29 mouse cellular contexts compared by ENCODE assay signal in genomic region chr3:32470449-32470848, GRCm38 (mm10). TPM values are rescaled to one million over a fixed set of nuclear protein-coding genes. Genes with fewer than 3 reads are reported as not detected.
DNase-seq lines count a peak whose midpoint lies in the region; ATAC-seq and TF ChIP-seq lines count a peak whose summit lies in the region.
"Had no signal": no experiment of that assay in that cellular context is flagged by ENCODE, and none has a peak within 500 bp of the region (broad histone marks: within the 10 kb centered on the region; RNA-seq: fewer than 3 reads in every experiment).

No protein-coding gene starts in this region.

- no peak overlapping the region for H3K27ac ChIP-seq in heart, embryonic 10.5 days
- no peak overlapping the region for H3K27ac ChIP-seq in heart, adult 2 months
- peak overlapping the region; percentile 75; the same call in 1 of the 2 replicates for H3K27ac ChIP-seq in kidney, embryonic 16.5 days (ENCODE audit: low read length)
- H3K27ac ChIP-seq: embryonic facial prominence, embryonic 13.5 days; heart, embryonic 15.5 days; hindbrain, embryonic 10.5 days; hindbrain, embryonic 13.5 days had no signal

- H3K36me3 ChIP-seq in heart, embryonic 10.5 days, result no peaks in the 10 kb centered on the region
- no peaks in the 10 kb centered on the region for H3K36me3 ChIP-seq in heart, adult 2 months (ENCODE audit: control insufficient read depth, insufficient read depth, low read length)
- H3K36me3 ChIP-seq in kidney, embryonic 16.5 days (ENCODE audit: insufficient read depth, low read length), result peaks cover 3% of the 10 kb centered on the region; the same call in 1 of the 2 replicates
- H3K36me3 ChIP-seq: heart, embryonic 15.5 days had no signal

- intact Hi-C loops in heart, adult 2 months (cut with DNase I), result no loop called here

- H3K9ac ChIP-seq in heart, adult 2 months (ENCODE audit: low read depth, low read length), result no peak overlapping the region
- no peak overlapping the region for H3K9ac ChIP-seq in kidney, embryonic 16.5 days (replicated peaks; ENCODE audit: low read length)
- H3K9ac ChIP-seq: embryonic facial prominence, embryonic 13.5 days; forebrain, postnatal 0 days; heart, embryonic 12.5 days; heart, embryonic 15.5 days; hindbrain, embryonic 13.5 days had no signal

- no peak for TF ChIP-seq EP300 in heart, adult 2 months (IDR thresholded peaks at IDR 0.05; ENCODE audit: insufficient read depth, low read depth, low read length)

- no peak overlapping the region for H3K4me3 ChIP-seq in heart, embryonic 10.5 days
- no peak overlapping the region for H3K4me3 ChIP-seq in heart, adult 2 months
- no peak overlapping the region for H3K4me3 ChIP-seq in kidney, embryonic 16.5 days (ENCODE audit: low read length)
- H3K4me3 ChIP-seq: embryonic facial prominence, embryonic 13.5 days; erythroblast, embryonic 14.5 days; gastrocnemius, adult 2 months; heart, embryonic 12.5 days; heart, embryonic 15.5 days; hindbrain, embryonic 10.5 days; hindbrain, embryonic 13.5 days had no signal

- WGBS in heart, embryonic 10.5 days, result 76% methylated on average over 7 of the region's 7 CpGs
- WGBS in heart, adult 2 months, result 89% methylated on average over 7 of the region's 7 CpGs
- WGBS in kidney, embryonic 16.5 days, result 66% methylated on average over 7 of the region's 7 CpGs

- no peak overlapping the region for H3K4me2 ChIP-seq in kidney, embryonic 16.5 days (replicated peaks; ENCODE audit: low read depth, low read length)
- H3K4me2 ChIP-seq: embryonic facial prominence, embryonic 13.5 days; heart, embryonic 12.5 days; heart, embryonic 15.5 days; hindbrain, embryonic 13.5 days had no signal

- no peaks in the 10 kb centered on the region for H3K79me2 ChIP-seq in heart, adult 2 months (replicated peaks; ENCODE audit: control insufficient read depth, insufficient read depth, low read length)

- no peaks in the 10 kb centered on the region for H3K9me3 ChIP-seq in heart, embryonic 10.5 days
- no peaks in the 10 kb centered on the region for H3K9me3 ChIP-seq in kidney, embryonic 16.5 days (ENCODE audit: low read length)
- H3K9me3 ChIP-seq: embryonic facial prominence, embryonic 13.5 days; heart, embryonic 12.5 days; heart, embryonic 15.5 days; hindbrain, embryonic 10.5 days; hindbrain, embryonic 13.5 days had no signal

- H3K4me1 ChIP-seq in heart, embryonic 10.5 days, result peaks cover 9% of the 10 kb centered on the region
- H3K4me1 ChIP-seq in heart, adult 2 months (ENCODE audit: control insufficient read depth, insufficient read depth, low read length), result peaks cover 6% of the 10 kb centered on the region
- H3K4me1 ChIP-seq in kidney, embryonic 16.5 days (ENCODE audit: insufficient read depth, low read length), result peaks cover 30% of the 10 kb centered on the region
- H3K4me1 ChIP-seq: embryonic facial prominence, embryonic 13.5 days had no signal

- DNase-seq in heart, embryonic 10.5 days (ENCODE audit: low spot score), result peak; percentile 59
- DNase-seq in heart, adult 2 months, result no peak
- DNase-seq in kidney, postnatal 4 days, result no peak
- DNase-seq in lung, postnatal 10 days, result peak; percentile 56
- no peak for DNase-seq in lung, postnatal 25 days (ENCODE audit: low spot score)
- DNase-seq: adrenal gland, adult 2 months; adrenal gland, postnatal 14 days; cerebellum, adult 11 months; cerebellum, adult 2 months; cerebellum, adult 9-11 months; cerebellum, postnatal 25 days; forebrain, postnatal 0 days; heart, postnatal 36 days had no signal

- no peak for TF ChIP-seq CTCF in heart, adult 2 months (IDR thresholded peaks at IDR 0.05)

- no peak for ATAC-seq in kidney, embryonic 16.5 days (ENCODE audit: low FRiP score, low TSS enrichment)
- ATAC-seq: CD4-positive, CD25-positive, alpha-beta regulatory T cell, adult 4 months; forebrain, embryonic 14.5 days; hindbrain, embryonic 16.5 days had no signal

- TF ChIP-seq POLR2A in heart, adult 2 months (IDR thresholded peaks at IDR 0.05; ENCODE audit: insufficient read depth, low read depth, low read length), result no peak

- no peaks in the 10 kb centered on the region for H3K27me3 ChIP-seq in heart, embryonic 10.5 days (ENCODE audit: insufficient read depth, poor library complexity, severe bottlenecking)
- no peaks in the 10 kb centered on the region for H3K27me3 ChIP-seq in heart, adult 2 months (ENCODE audit: control insufficient read depth, insufficient read depth, low read length)
- H3K27me3 ChIP-seq in kidney, embryonic 16.5 days (ENCODE audit: insufficient read depth, low read length), result no peaks in the 10 kb centered on the region
- H3K27me3 ChIP-seq: embryonic facial prominence, embryonic 13.5 days; heart, embryonic 12.5 days; heart, embryonic 15.5 days; hindbrain, embryonic 13.5 days had no signal

RNA-seq across cellular contexts. Expression of gene Kcnmb3, which starts 21.6 kb away (rescaled TPM):
- not detected in 2 replicates for polyA plus RNA-seq in heart, embryonic 10.5 days (2016; fragmentation: Nextera tagmentation; extraction: Ambion mirVana)
- total RNA-seq in heart, adult 2 months (2021), result not detected
- not detected in 2 replicates for polyA plus RNA-seq in heart, adult 2 months (2012; rRNA removed)
- 0.23 and 0.26 TPM in 2 replicates for polyA plus RNA-seq in kidney, embryonic 16.5 days (2015; fragmentation: Nextera tagmentation; extraction: Ambion mirVana)
- total RNA-seq: common myeloid progenitor, adult 5-6 weeks; forebrain, postnatal 0 days; gastrocnemius, adult 2 months; gastrocnemius, postnatal 14 days; heart, adult 18-20 months; heart, postnatal 36 days; MEL had no signal
- polyA plus RNA-seq: adrenal gland, adult 2 months; C2C12; embryonic facial prominence, embryonic 13.5 days; erythroblast, embryonic 14.5 days; forebrain, embryonic 14.5 days; forebrain, postnatal 0 days; heart, embryonic 12.5 days; heart, embryonic 15.5 days; hindbrain, embryonic 10.5 days; hindbrain, embryonic 13.5 days had no signal

RNA-seq across cellular contexts. Expression of gene Zfp639, which starts 39.6 kb away (rescaled TPM):
- 31.4 and 40.2 TPM in 2 replicates for polyA plus RNA-seq in heart, embryonic 10.5 days (2016; fragmentation: Nextera tagmentation; extraction: Ambion mirVana)
- 10 to 100 TPM; 22.1 to 28.0 TPM for total RNA-seq in heart, adult 2 months (2021)
- polyA plus RNA-seq in heart, adult 2 months (2012; rRNA removed), result 20.6 and 26.2 TPM in 2 replicates
- polyA plus RNA-seq in kidney, embryonic 16.5 days (2015; fragmentation: Nextera tagmentation; extraction: Ambion mirVana), result 38.6 and 42.2 TPM in 2 replicates

RNA-seq across cellular contexts. Expression of gene Mfn1, which starts 58.8 kb away (rescaled TPM):
- 45.6 and 65.3 TPM in 2 replicates for polyA plus RNA-seq in heart, embryonic 10.5 days (2016; fragmentation: Nextera tagmentation; extraction: Ambion mirVana)
- 100 to 1,000 TPM; 384 to 501 TPM for total RNA-seq in heart, adult 2 months (2021)
- polyA plus RNA-seq in heart, adult 2 months (2012; rRNA removed), result 80.0 and 147 TPM in 2 replicates
- polyA plus RNA-seq in kidney, embryonic 16.5 days (2015; fragmentation: Nextera tagmentation; extraction: Ambion mirVana), result 35.2 and 37.6 TPM in 2 replicates

Comparison
In these comparisons a context has a peak if more than half of its experiments do, and no peak if none do; other contexts are left out.
1. DNase-seq: peak in heart, embryonic 10.5 days (single experiment) and lung, postnatal 10 days (single experiment); none in heart, adult 2 months (0 of 2), kidney, postnatal 4 days (0 of 2) and lung, postnatal 25 days (single experiment).